Mouse (Mus musculus) MEL (cell line): ENCODE results near the gene Olfr594. TPM values are rescaled to one million over a fixed set of nuclear protein-coding genes. Genes with fewer than 3 reads are reported as not detected.

Experiments
- DNase-seq: peaks from one replicate; pipeline ENCODE4 v3.0.0; 2011; ENCODE audit warnings: low read depth, low spot score
- H3K27ac ChIP-seq: 2 replicates; pipeline ENCODE4 v1.5.1; 2012; ENCODE audit warnings: low read depth, mild to moderate bottlenecking, control low read depth, low read length, moderate library complexity; ENCODE audit not compliant: control insufficient read depth
- H3K27me3 ChIP-seq, 2 experiments: fragments of 150-350 bp in 1 of 2; sonication (generic) in 1 of 2; 2 replicates each; pipeline ENCODE4 v1.6.1; 2012; ENCODE audit warnings: low read length in 2 of 2, mild to moderate bottlenecking in 2 of 2, improper control_type of control experiment in 1 of 2, moderate library complexity in 1 of 2; ENCODE audit not compliant: insufficient read depth in 2 of 2, control insufficient read depth in 1 of 2
- H3K36me3 ChIP-seq, 2 experiments: 2 replicates each; pipeline ENCODE4 v1.6.1; 2012 to 2014; ENCODE audit warnings: low read length in 2 of 2, improper control_type of control experiment in 1 of 2, inconsistent platforms in 1 of 2, mild to moderate bottlenecking in 1 of 2; ENCODE audit not compliant: insufficient read depth in 2 of 2, control insufficient read depth in 1 of 2
- H3K4me1 ChIP-seq, 2 experiments: fragments of 150-350 bp in 1 of 2; sonication (generic) in 1 of 2; 2 replicates each; pipeline ENCODE4 v1.6.1; 2012; ENCODE audit warnings: low read length in 2 of 2, improper control_type of control experiment in 1 of 2, mild to moderate bottlenecking in 1 of 2; ENCODE audit not compliant: insufficient read depth in 2 of 2, control insufficient read depth in 1 of 2
- H3K4me3 ChIP-seq, 2 experiments: fragments of 150-350 bp in 1 of 2; sonication (generic) in 1 of 2; 2 replicates each; pipeline ENCODE4 v1.5.1; 2012; ENCODE audit warnings: low read depth in 2 of 2, low read length in 2 of 2, mild to moderate bottlenecking in 2 of 2, moderate library complexity in 2 of 2, control low read depth in 1 of 2, improper control_type of control experiment in 1 of 2; ENCODE audit not compliant: control insufficient read depth in 1 of 2, insufficient read depth in 1 of 2
- H3K79me2 ChIP-seq: 2 replicates; pipeline ENCODE4 v1.6.1; 2012; ENCODE audit warnings: mild to moderate bottlenecking, low read length, moderate library complexity; ENCODE audit not compliant: control insufficient read depth, poor library complexity, insufficient read depth
- H3K9ac ChIP-seq: 2 replicates; pipeline ENCODE4 v1.6.1; 2012; ENCODE audit warnings: low read depth, mild to moderate bottlenecking, control low read depth, low read length, moderate library complexity; ENCODE audit not compliant: control insufficient read depth, poor library complexity, severe bottlenecking
- H3K9me3 ChIP-seq: fragments of 150-350 bp; sonication (generic); replicated peaks from 2 replicates; pipeline ENCODE4 v1.6.1; 2012; ENCODE audit warnings: mild to moderate bottlenecking, low read length, improper control_type of control experiment, moderate library complexity; ENCODE audit not compliant: insufficient read depth
- BHLHE40 ChIP-seq: IDR thresholded peaks from 2 replicates; pipeline ENCODE4 v1.6.1; 2012; ENCODE audit warnings: low read depth, mild to moderate bottlenecking, inconsistent platforms, low read length, improper control_type of control experiment, borderline replicate concordance
- CHD1 ChIP-seq: IDR thresholded peaks from 2 replicates; pipeline ENCODE4 v1.6.1; 2012; ENCODE audit warnings: low read depth, mild to moderate bottlenecking, inconsistent platforms, low read length, improper control_type of control experiment
- CTCF ChIP-seq, 3 experiments: IDR thresholded peaks in 2 of 3; conservative IDR thresholded peaks in 1 of 3; 2 replicates each; pipeline ENCODE4 v1.5.1; 2011 to 2012; ENCODE audit warnings: low read length in 3 of 3, low read depth in 2 of 3, mild to moderate bottlenecking in 2 of 3, improper control_type of control experiment in 1 of 3, inconsistent platforms in 1 of 3, mixed read lengths in 1 of 3, moderate library complexity in 1 of 3; ENCODE audit not compliant: control insufficient read depth in 1 of 3, insufficient read depth in 1 of 3, poor library complexity in 1 of 3, severe bottlenecking in 1 of 3
- E2F4 ChIP-seq: IDR thresholded peaks from 2 replicates; pipeline ENCODE4 v1.6.1; 2011; ENCODE audit warnings: low read depth, low read length, improper control_type of control experiment, borderline replicate concordance
- EP300 ChIP-seq, 2 experiments: IDR thresholded peaks; 2 replicates each; pipeline ENCODE4 v1.6.1; 2011; ENCODE audit warnings: improper control_type of control experiment in 2 of 2, low read length in 2 of 2, low read depth in 1 of 2, mild to moderate bottlenecking in 1 of 2
- GABPA ChIP-seq: IDR thresholded peaks from 2 replicates; pipeline ENCODE4 v1.6.1; 2012; ENCODE audit warnings: low read depth, mild to moderate bottlenecking, inconsistent platforms, low read length, improper control_type of control experiment, moderate library complexity
- GATA1 ChIP-seq: IDR thresholded peaks from 2 replicates; pipeline ENCODE4 v1.6.1; 2011; ENCODE audit warnings: low read depth, low read length, improper control_type of control experiment
- HCFC1 ChIP-seq: IDR thresholded peaks from 2 replicates; pipeline ENCODE4 v1.6.1; 2012; ENCODE audit warnings: low read depth, mild to moderate bottlenecking, inconsistent platforms, low read length, improper control_type of control experiment, moderate library complexity
- JUND ChIP-seq: IDR thresholded peaks from 2 replicates; pipeline ENCODE4 v1.6.1; 2011; ENCODE audit warnings: low read depth, mild to moderate bottlenecking, improper control_type of control experiment, low read length
- MAFK ChIP-seq: IDR thresholded peaks from 2 replicates; pipeline ENCODE4 v1.6.1; 2011; ENCODE audit warnings: low read depth, mild to moderate bottlenecking, low read length, improper control_type of control experiment, borderline replicate concordance
- MEF2A ChIP-seq: IDR thresholded peaks from 2 replicates; pipeline ENCODE4 v1.6.1; 2014; ENCODE audit warnings: low read depth, mild to moderate bottlenecking, inconsistent platforms, low read length, improper control_type of control experiment; ENCODE audit not compliant: poor library complexity, insufficient replicate concordance, severe bottlenecking; ENCODE audit errors: extremely low read depth
- MXI1 ChIP-seq: IDR thresholded peaks from 2 replicates; pipeline ENCODE4 v1.6.1; 2011; ENCODE audit warnings: mild to moderate bottlenecking, low read depth, low read length, improper control_type of control experiment
- MYB ChIP-seq: IDR thresholded peaks from 2 replicates; pipeline ENCODE4 v1.6.1; 2011; ENCODE audit warnings: mild to moderate bottlenecking, low read depth, low read length, improper control_type of control experiment
- MYC ChIP-seq: IDR thresholded peaks from 2 replicates; pipeline ENCODE4 v1.6.1; 2011; ENCODE audit warnings: low read depth, mild to moderate bottlenecking, low read length, improper control_type of control experiment, moderate library complexity
- NELFE ChIP-seq: IDR thresholded peaks from 2 replicates; pipeline ENCODE4 v1.6.1; 2011; ENCODE audit warnings: low read depth, low read length, improper control_type of control experiment
- POLR2A ChIP-seq, 2 experiments: IDR thresholded peaks; 2 replicates each; pipeline ENCODE4 v1.6.1; 2011 to 2012; ENCODE audit warnings: low read length in 2 of 2, mild to moderate bottlenecking in 2 of 2, control low read depth in 1 of 2, improper control_type of control experiment in 1 of 2, low read depth in 1 of 2, moderate library complexity in 1 of 2; ENCODE audit not compliant: control insufficient read depth in 1 of 2, insufficient read depth in 1 of 2, poor library complexity in 1 of 2
- POLR2AphosphoS5 ChIP-seq: IDR thresholded peaks from 2 replicates; pipeline ENCODE4 v1.6.1; 2012; ENCODE audit warnings: low read depth, borderline replicate concordance, mild to moderate bottlenecking, inconsistent platforms, low read length, moderate library complexity, mixed read lengths
- RAD21 ChIP-seq: IDR thresholded peaks from 2 replicates; pipeline ENCODE4 v1.6.1; 2011; ENCODE audit warnings: mild to moderate bottlenecking, low read depth, low read length, improper control_type of control experiment
- RCOR1 ChIP-seq: IDR thresholded peaks from 2 replicates; pipeline ENCODE4 v1.6.1; 2012; ENCODE audit warnings: low read depth, mild to moderate bottlenecking, inconsistent platforms, low read length, improper control_type of control experiment
- SIN3A ChIP-seq: IDR thresholded peaks from 2 replicates; pipeline ENCODE4 v1.6.1; 2012; ENCODE audit warnings: low read length, improper control_type of control experiment, inconsistent platforms
- SMC3 ChIP-seq: IDR thresholded peaks from 2 replicates; pipeline ENCODE4 v1.6.1; 2011; ENCODE audit warnings: low read depth, low read length, improper control_type of control experiment
- TAL1 ChIP-seq: IDR thresholded peaks from 2 replicates; pipeline ENCODE4 v1.6.1; 2012; ENCODE audit warnings: mild to moderate bottlenecking, inconsistent platforms, low read length, moderate library complexity, mixed read lengths
- TBP ChIP-seq: IDR thresholded peaks from 2 replicates; pipeline ENCODE4 v1.8.0; 2011; ENCODE audit warnings: low read depth, low read length, improper control_type of control experiment
- TCF12 ChIP-seq: IDR thresholded peaks from 2 replicates; pipeline ENCODE4 v1.6.1; 2014; ENCODE audit warnings: low read depth, mild to moderate bottlenecking, inconsistent platforms, low read length, improper control_type of control experiment, moderate library complexity
- UBTF ChIP-seq: IDR thresholded peaks from 2 replicates; pipeline ENCODE4 v1.6.1; 2012; ENCODE audit warnings: low read depth, mild to moderate bottlenecking, inconsistent platforms, low read length, improper control_type of control experiment, moderate library complexity, borderline replicate concordance; ENCODE audit not compliant: insufficient read depth
- USF1 ChIP-seq: IDR thresholded peaks from 2 replicates; pipeline ENCODE4 v1.6.1; 2014; ENCODE audit warnings: low read depth, mild to moderate bottlenecking, inconsistent platforms, low read length, improper control_type of control experiment, moderate library complexity
- ZC3H11A ChIP-seq: IDR thresholded peaks from 2 replicates; pipeline ENCODE4 v1.6.1; 2012; ENCODE audit warnings: low read depth, mild to moderate bottlenecking, inconsistent platforms, low read length, improper control_type of control experiment
- ZKSCAN1 ChIP-seq: IDR thresholded peaks from 2 replicates; pipeline ENCODE4 v1.6.1; 2012; ENCODE audit warnings: low read depth, mild to moderate bottlenecking, inconsistent platforms, low read length, improper control_type of control experiment, moderate library complexity
- ZMIZ1 ChIP-seq: IDR thresholded peaks from 2 replicates; pipeline ENCODE4 v1.6.1; 2012; ENCODE audit warnings: low read depth, mild to moderate bottlenecking, inconsistent platforms, low read length, improper control_type of control experiment, moderate library complexity
- polyA plus RNA-seq, 2 experiments: library from polyadenylated mRNA; stranded (reverse) in 1 of 2; unstranded in 1 of 2; fragments of >175 nt in 1 of 2; fragments of >200 nt in 1 of 2; gene quantifications; 2 replicates each; pipeline versions ENCODE4 v1.2.1 to v1.2.4; 2012; ENCODE audit warnings: low replicate concordance in 2 of 2, low read depth in 1 of 2; ENCODE audit not compliant: insufficient read length in 2 of 2, insufficient read depth in 1 of 2, missing spikeins in 1 of 2
- total RNA-seq: library from RNA; depleted of rRNA; stranded (reverse); fragments of 300-350 nt; gene quantifications from 2 replicates; pipeline ENCODE4 v1.2.3, GENCODE M21; 2012; rRNA removed

Gene Olfr594
- total RNA-seq: not detected in 2 replicates
- not detected for polyA plus RNA-seq

- TF ChIP-seq TBP (no peak), NELFE (no peak), RAD21 (no peak), CTCF (IDR thresholded peaks at IDR 0.05 in 2 of 3, conservative IDR thresholded peaks at IDR 0.05 in 1 of 3; ENCODE audit: control insufficient read depth in 1 of 3, insufficient read depth in 1 of 3, low read depth in 2 of 3, low read length in 3 of 3, poor library complexity in 1 of 3, severe bottlenecking in 1 of 3) (no peak), MEF2A (no peak), JUND (no peak), SIN3A (no peak), MYC (no peak), MXI1 (no peak), BHLHE40 (no peak), MYB (no peak), ZC3H11A (no peak), USF1 (no peak), ZKSCAN1 (no peak), ZMIZ1 (no peak), GABPA (no peak), SMC3 (no peak), MAFK (no peak), TAL1 (no peak)
- no peaks in the 10 kb centered on the region for H3K27me3 ChIP-seq
- H3K27ac ChIP-seq: no peak within 1 kb of the TSS
- no peaks in the 10 kb centered on the region for H3K79me2 ChIP-seq
- H3K9me3 ChIP-seq: no peaks in the 10 kb centered on the region
- no peak within 1 kb of the TSS for H3K4me3 ChIP-seq
- no peaks in the 10 kb centered on the region for H3K4me1 ChIP-seq
- no peak within 1 kb of the TSS for H3K9ac ChIP-seq
- no peaks in the 10 kb centered on the region for H3K36me3 ChIP-seq
- no peak for DNase-seq
Observed at GRCm38 (mm10) chr7:103216696-103217095, at the start of gene Olfr594. Gene Olfr594 (plus strand): TSS chr7:103216996.

- Histone ChIP-seq H3K36me3 (no peaks in the 10 kb centered on the region), H3K79me2 (no peaks in the 10 kb centered on the region)
- no peak for DNase-seq
Observed at GRCm38 (mm10) chr7:103169697-103170096, 47.1 kb upstream of the Olfr594 start.

More at GRCm38 (mm10) chr7:103169697-103170096, 47.1 kb upstream of the Olfr594 start:
- no peak for TF ChIP-seq USF1
- TF ChIP-seq GATA1: no peak
- TF ChIP-seq MYB: no peak
- no peak for TF ChIP-seq EP300 (IDR thresholded peaks at IDR 0.05; ENCODE audit: low read depth in 1 of 2, low read length in 2 of 2)
- no peak for TF ChIP-seq RAD21
- no peak for TF ChIP-seq E2F4
- no peak for TF ChIP-seq CHD1
- no peak for TF ChIP-seq UBTF
- no peak for TF ChIP-seq ZC3H11A
- no peak for TF ChIP-seq RCOR1
- TF ChIP-seq SIN3A: no peak
- no peak for TF ChIP-seq TCF12
- TF ChIP-seq POLR2AphosphoS5: no peak
- TF ChIP-seq POLR2A (IDR thresholded peaks at IDR 0.05; ENCODE audit: control insufficient read depth in 1 of 2, insufficient read depth in 1 of 2, low read depth in 1 of 2, low read length in 2 of 2, poor library complexity in 1 of 2): no peak
- TF ChIP-seq HCFC1: no peak
- no peak for TF ChIP-seq GABPA
- TF ChIP-seq BHLHE40: no peak
- TF ChIP-seq TAL1: no peak
- TF ChIP-seq, all 39 proteins: peak for 0
- H3K9me3 ChIP-seq: no peaks in the 10 kb centered on the region
- H3K27me3 ChIP-seq: no peaks in the 10 kb centered on the region
- no peaks in the 10 kb centered on the region for H3K4me1 ChIP-seq
- no peak overlapping the region for H3K4me3 ChIP-seq
- no peak overlapping the region for H3K9ac ChIP-seq
- H3K27ac ChIP-seq: no peak overlapping the region
